Mouse (Mus musculus) heart, postnatal 0 days (tissue): ENCODE measurements at regions not wholly inside any gene's neighbourhood (a gene's known extent, or its start where the extent isn't known, plus 50 kb on each side); places are given as distances from the start of the nearest gene placed in this dataset.

ENCODE experiments used
- CTCF ChIP-seq: IDR thresholded peaks from 2 replicates; pipeline ENCODE4 v1.5.1; 2016; ENCODE audit warnings: antibody characterized with exemption, control low read depth, low read depth
- EP300 ChIP-seq: IDR thresholded peaks from 2 replicates; pipeline ENCODE4 v1.6.1; 2016; ENCODE audit warnings: antibody characterized with exemption, low read depth

- TF ChIP-seq CTCF (no peak), EP300 (peak; percentile 87)
These were observed 83.1 kb upstream of the Tlk1 start for GRCm38 (mm10) chr2:70908579-70908978.
